Mouse (Mus musculus) hindbrain, postnatal 0 days (tissue): ENCODE measurements around the gene Asap2. TPM values are rescaled to one million over a fixed set of nuclear protein-coding genes. Genes with fewer than 3 reads are reported as not detected.

Experiments
- ATAC-seq: fragments of 200-750 bp; cut with Nextera tagmentation; 2 replicates; pipeline ENCODE4 v1.8.0; 2017; ENCODE audit warnings: mild to moderate bottlenecking, moderate TSS enrichment, moderate library complexity
- DNase-seq: peaks from one replicate; pipeline ENCODE4 v3.0.0-alpha.2; 2015; ENCODE audit warnings: low spot score
- H3K27ac ChIP-seq: fragments of 300-500 bp; sonication (generic); 2 replicates; pipeline ENCODE4 v1.5.1; 2014; ENCODE audit warnings: mild to moderate bottlenecking
- H3K27me3 ChIP-seq: fragments of 300-500 bp; sonication (generic); 2 replicates; pipeline ENCODE4 v1.6.1; 2014; ENCODE audit warnings: low read length, mixed read lengths; ENCODE audit not compliant: insufficient read depth
- H3K36me3 ChIP-seq: fragments of 300-500 bp; sonication (generic); 2 replicates; pipeline ENCODE4 v1.6.1; 2014; ENCODE audit warnings: low read length, mixed read lengths; ENCODE audit not compliant: insufficient read depth
- H3K4me1 ChIP-seq: fragments of 300-500 bp; sonication (generic); 2 replicates; pipeline ENCODE4 v1.6.1; 2014; ENCODE audit warnings: antibody characterized with exemption, low read length, mixed read lengths; ENCODE audit not compliant: insufficient read depth
- H3K4me2 ChIP-seq: fragments of 300-500 bp; sonication (generic); 2 replicates; pipeline ENCODE4 v1.6.1; 2014; ENCODE audit warnings: low read depth, mild to moderate bottlenecking, low read length, moderate library complexity, mixed read lengths
- H3K4me3 ChIP-seq: fragments of 300-500 bp; sonication (generic); 2 replicates; pipeline ENCODE4 v1.5.1; 2014; ENCODE audit warnings: low read length
- H3K9ac ChIP-seq: fragments of 300-500 bp; sonication (generic); replicated peaks from 2 replicates; pipeline ENCODE4 v1.6.1; 2014; ENCODE audit warnings: mild to moderate bottlenecking, low read length, moderate library complexity, mixed read lengths
- H3K9me3 ChIP-seq: fragments of 300-500 bp; sonication (generic); 2 replicates; pipeline ENCODE4 v1.6.1; 2016; ENCODE audit warnings: low read length, mixed read lengths
- CTCF ChIP-seq: IDR thresholded peaks from 2 replicates; pipeline ENCODE4 v1.5.1; 2016; ENCODE audit warnings: antibody characterized with exemption, control low read depth, low read depth
- whole genome bisulfite sequencing: fragments of 180-500 bp; shearing (Covaris S2); extraction: QIAGEN DNeasy Blood & Tissue Kit; methylation state at CpG from one replicate; pipeline ENCODE4 v1.1.7; 2014; 5-methylcytosine and 5-hydroxymethylcytosine counted together
- polyA plus RNA-seq: library from polyadenylated mRNA; unstranded; fragments of >200 nt; fragmentation: Nextera tagmentation; extraction: Ambion mirVana; gene quantifications from 2 replicates; pipeline ENCODE4 v1.2.1, GENCODE M21; 2015
- total RNA-seq: library from RNA; depleted of rRNA; stranded (reverse); fragments of >200 nt; gene quantifications from 2 replicates; pipeline ENCODE4 v1.2.3, GENCODE M21; 2014

Asap2 gene
- total and polyA plus RNA-seq, 2 experiments from 2014 or later, result 15.7 to 22.8 TPM

GRCm38 (mm10) chr12:21229076-21229918 is 239.0 kb downstream of the Asap2 start:
- no peak overlapping the region for H3K9ac ChIP-seq
- no peaks in the 10 kb centered on the region for H3K27me3 ChIP-seq
- 61% methylated on average over 17 of the region's 17 CpGs for whole genome bisulfite sequencing
- DNase-seq, result no peak
- H3K9me3 ChIP-seq, result no peaks in the 10 kb centered on the region
- peaks cover 24% of the 10 kb centered on the region for H3K36me3 ChIP-seq
- peak; percentile 24; the same call in 1 of the 2 replicates for ATAC-seq
- peak overlapping the region; percentile 20; the same call in 1 of the 2 replicates for H3K27ac ChIP-seq
- H3K4me3 ChIP-seq, result no peak overlapping the region
- H3K4me2 ChIP-seq, result no peak overlapping the region
- H3K4me1 ChIP-seq, result no peaks in the 10 kb centered on the region
- no peak for TF ChIP-seq CTCF

GRCm38 (mm10) chr12:21233727-21234126 is 243.5 kb downstream of the Asap2 start:
- peaks cover 22% of the 10 kb centered on the region for H3K36me3 ChIP-seq
- no peaks in the 10 kb centered on the region for H3K4me1 ChIP-seq
- WGBS, result 90% methylated on average over 7 of the region's 7 CpGs
- no peak for TF ChIP-seq CTCF
- H3K27ac ChIP-seq, result no peak overlapping the region
- H3K27me3 ChIP-seq, result no peaks in the 10 kb centered on the region
- no peaks in the 10 kb centered on the region for H3K9me3 ChIP-seq
- H3K4me2 ChIP-seq, result no peak overlapping the region
- H3K9ac ChIP-seq, result no peak overlapping the region
- ATAC-seq, result no peak
- DNase-seq, result no peak
- H3K4me3 ChIP-seq, result no peak overlapping the region

- TF ChIP-seq CTCF, result no peak
- no peaks in the 10 kb centered on the region for H3K4me1 ChIP-seq
- DNase-seq, result no peak
- no peaks in the 10 kb centered on the region for H3K27me3 ChIP-seq
- 87% methylated on average over 2 of the region's 2 CpGs for WGBS
- H3K4me3 ChIP-seq, result no peak overlapping the region
- no peak for ATAC-seq
- H3K9me3 ChIP-seq, result no peaks in the 10 kb centered on the region
- H3K27ac ChIP-seq, result no peak overlapping the region
- H3K9ac ChIP-seq, result no peak overlapping the region
- H3K4me2 ChIP-seq, result no peak overlapping the region
- peaks cover 27% of the 10 kb centered on the region for H3K36me3 ChIP-seq
Measured at GRCm38 (mm10) chr12:21234560-21234959, 244.3 kb downstream of the Asap2 start.

GRCm38 (mm10) chr12:21241965-21242364 is 251.7 kb downstream of the Asap2 start:
- ATAC-seq (no peak), DNase-seq (no peak)
- TF ChIP-seq CTCF, result no peak
- H3K4me2 ChIP-seq, result no peak overlapping the region
- H3K36me3 ChIP-seq, result peaks cover 33% of the 10 kb centered on the region
- H3K4me3 ChIP-seq, result no peak overlapping the region
- H3K9ac ChIP-seq, result no peak overlapping the region
- H3K4me1 ChIP-seq, result no peaks in the 10 kb centered on the region
- no peaks in the 10 kb centered on the region for H3K27me3 ChIP-seq
- H3K9me3 ChIP-seq, result no peaks in the 10 kb centered on the region
- WGBS, result 56% methylated on average over 3 of the region's 3 CpGs
- no peak overlapping the region for H3K27ac ChIP-seq

- TF ChIP-seq CTCF, result no peak
- H3K9me3 ChIP-seq, result no peaks in the 10 kb centered on the region
- H3K9ac ChIP-seq, result no peak overlapping the region
- ATAC-seq, result no peak
- DNase-seq, result no peak
- no peak overlapping the region for H3K4me2 ChIP-seq
- H3K36me3 ChIP-seq, result peaks cover 42% of the 10 kb centered on the region
- no peak overlapping the region for H3K4me3 ChIP-seq
- no peaks in the 10 kb centered on the region for H3K27me3 ChIP-seq
- 99% methylated on average over 11 of the region's 11 CpGs for WGBS
- no peak overlapping the region for H3K27ac ChIP-seq
- H3K4me1 ChIP-seq, result no peaks in the 10 kb centered on the region
Measured at GRCm38 (mm10) chr12:21244375-21244960, 254.2 kb downstream of the Asap2 start.

GRCm38 (mm10) chr12:21247711-21248392 is 257.6 kb downstream of the Asap2 start:
- no peak for DNase-seq
- WGBS, result 85% methylated on average over 7 of the region's 7 CpGs
- Histone ChIP-seq H3K27me3 (no peaks in the 10 kb centered on the region), H3K4me1 (no peaks in the 10 kb centered on the region), H3K27ac (no peak overlapping the region), H3K9ac (no peak overlapping the region), H3K9me3 (no peaks in the 10 kb centered on the region), H3K4me3 (no peak overlapping the region), H3K4me2 (no peak overlapping the region), H3K36me3 (peaks cover 64% of the 10 kb centered on the region)
- no peak for TF ChIP-seq CTCF
- ATAC-seq, result no peak
